Mouse (Mus musculus) liver, postnatal 0 days (tissue): ENCODE measurements at regions not wholly inside any gene's neighbourhood (a gene's known extent, or its start where the extent isn't known, plus 50 kb on each side); places are given as distances from the start of the nearest gene placed in this dataset.

ENCODE experiments used
- ATAC-seq: fragments of 200-750 bp; cut with Nextera tagmentation; 2 replicates; pipeline ENCODE4 v1.8.0; 2017; ENCODE audit warnings: mild to moderate bottlenecking, moderate library complexity
- DNase-seq: peaks from one replicate; pipeline ENCODE4 v3.0.0-alpha.2; 2016
- H3K27ac ChIP-seq: fragments of 300-500 bp; sonication (generic); 2 replicates; pipeline ENCODE4 v1.5.1; 2014; ENCODE audit warnings: antibody characterized with exemption, moderate library complexity, mild to moderate bottlenecking, low read depth
- H3K27me3 ChIP-seq: fragments of 300-500 bp; sonication (generic); 2 replicates; pipeline ENCODE4 v1.6.1; 2014; ENCODE audit warnings: low read length, control low read depth, mixed read lengths; ENCODE audit not compliant: insufficient read depth
- H3K36me3 ChIP-seq: fragments of 300-500 bp; sonication (generic); replicated peaks from 2 replicates; pipeline ENCODE4 v1.6.1; 2014; ENCODE audit warnings: mild to moderate bottlenecking, control low read depth, low read length, moderate library complexity, mixed read lengths; ENCODE audit not compliant: insufficient read depth
- H3K4me1 ChIP-seq: fragments of 300-500 bp; sonication (generic); 2 replicates; pipeline ENCODE4 v1.6.1; 2014; ENCODE audit warnings: antibody characterized with exemption, mild to moderate bottlenecking, control low read depth; ENCODE audit not compliant: insufficient read depth
- H3K4me2 ChIP-seq: fragments of 300-500 bp; sonication (generic); 2 replicates; pipeline ENCODE4 v1.6.1; 2014; ENCODE audit warnings: low read depth, mild to moderate bottlenecking, low read length, moderate library complexity, mixed read lengths
- H3K4me3 ChIP-seq: fragments of 300-500 bp; sonication (generic); 2 replicates; pipeline ENCODE4 v1.5.1; 2014; ENCODE audit warnings: low read depth, low read length
- H3K9ac ChIP-seq: fragments of 300-500 bp; sonication (generic); replicated peaks from 2 replicates; pipeline ENCODE4 v1.6.1; 2014; ENCODE audit warnings: mild to moderate bottlenecking, moderate library complexity
- H3K9me3 ChIP-seq: fragments of 300-500 bp; sonication (generic); 2 replicates; pipeline ENCODE4 v1.6.1; 2016; ENCODE audit warnings: mild to moderate bottlenecking, control low read depth, low read length, mixed read lengths
- CTCF ChIP-seq: sonication (generic); IDR thresholded peaks from 2 replicates; pipeline ENCODE4 v1.5.1; 2016; ENCODE audit warnings: antibody characterized with exemption, low read depth
- EP300 ChIP-seq: IDR thresholded peaks from 2 replicates; pipeline ENCODE4 v1.6.1; 2016; ENCODE audit warnings: antibody characterized with exemption, low read depth, mild to moderate bottlenecking
- WGBS: fragments of 180-500 bp; shearing (Covaris S2); extraction: QIAGEN DNeasy Blood & Tissue Kit; methylation state at CpG from one replicate; pipeline ENCODE4 v1.1.7; 2014; ENCODE audit not compliant: insufficient replicate concordance; 5-methylcytosine and 5-hydroxymethylcytosine counted together

- 79% methylated on average over 8 of the region's 8 CpGs for WGBS
- Histone ChIP-seq H3K4me1 (no peaks in the 10 kb centered on the region), H3K36me3 (no peaks in the 10 kb centered on the region), H3K9ac (no peak overlapping the region), H3K4me3 (no peak overlapping the region), H3K4me2 (no peak overlapping the region), H3K27me3 (no peaks in the 10 kb centered on the region), H3K27ac (no peak overlapping the region), H3K9me3 (no peaks in the 10 kb centered on the region)
- DNase-seq (no peak), ATAC-seq (no peak)
- TF ChIP-seq CTCF (no peak), EP300 (no peak)
Measured at GRCm38 (mm10) chr6:135578728-135579127, 216.4 kb downstream of the Emp1 start.

GRCm38 (mm10) chr6:135582567-135582966, 220.2 kb downstream of the Emp1 start:
- DNase-seq: no peak

GRCm38 (mm10) chr6:135584782-135585181, 222.4 kb downstream of the Emp1 start:
- no peak for TF ChIP-seq CTCF
- TF ChIP-seq EP300: no peak
- 84% methylated on average over 2 of the region's 2 CpGs for WGBS
- no peaks in the 10 kb centered on the region for H3K36me3 ChIP-seq
- H3K4me1 ChIP-seq: no peaks in the 10 kb centered on the region
- H3K4me3 ChIP-seq: no peak overlapping the region
- H3K9me3 ChIP-seq: no peaks in the 10 kb centered on the region
- no peak overlapping the region for H3K9ac ChIP-seq
- no peak overlapping the region for H3K4me2 ChIP-seq
- no peaks in the 10 kb centered on the region for H3K27me3 ChIP-seq
- ATAC-seq (no peak), DNase-seq (no peak)
- H3K27ac ChIP-seq: no peak overlapping the region

More at GRCm38 (mm10) chr6:135582567-135582966, 220.2 kb downstream of the Emp1 start:
- Histone ChIP-seq H3K36me3 (no peaks in the 10 kb centered on the region), H3K9me3 (no peaks in the 10 kb centered on the region), H3K27ac (no peak overlapping the region), H3K4me2 (no peak overlapping the region), H3K4me1 (no peaks in the 10 kb centered on the region), H3K9ac (no peak overlapping the region), H3K4me3 (no peak overlapping the region), H3K27me3 (no peaks in the 10 kb centered on the region)
- no peak for TF ChIP-seq EP300
- WGBS: 52% methylated on average over 2 of the region's 2 CpGs
- no peak for ATAC-seq

GRCm38 (mm10) chr6:135590084-135590483, 227.7 kb downstream of the Emp1 start:
- no peak overlapping the region for H3K27ac ChIP-seq
- no peaks in the 10 kb centered on the region for H3K9me3 ChIP-seq
- H3K9ac ChIP-seq: no peak overlapping the region
- DNase-seq: no peak
- no peak for TF ChIP-seq EP300
- no peak for ATAC-seq
- H3K4me2 ChIP-seq: no peak overlapping the region
- H3K4me1 ChIP-seq: peaks cover 4% of the 10 kb centered on the region; the same call in 1 of the 2 replicates
- no peaks in the 10 kb centered on the region for H3K36me3 ChIP-seq
- H3K4me3 ChIP-seq: no peak overlapping the region
- no peaks in the 10 kb centered on the region for H3K27me3 ChIP-seq

- no peak overlapping the region for H3K4me2 ChIP-seq
- ATAC-seq: no peak
Measured at GRCm38 (mm10) chr6:135591085-135591484, 228.7 kb downstream of the Emp1 start.

GRCm38 (mm10) chr6:135596358-135596757, 234.0 kb downstream of the Emp1 start:
- H3K4me3 ChIP-seq: no peak overlapping the region
- H3K27me3 ChIP-seq: no peaks in the 10 kb centered on the region
- H3K9ac ChIP-seq: no peak overlapping the region
- 59% methylated on average over 4 of the region's 4 CpGs for WGBS
- H3K36me3 ChIP-seq: no peaks in the 10 kb centered on the region
- H3K9me3 ChIP-seq: no peaks in the 10 kb centered on the region
- no peak overlapping the region for H3K27ac ChIP-seq
- H3K4me2 ChIP-seq: no peak overlapping the region
- TF ChIP-seq CTCF (no peak), EP300 (no peak)
- DNase-seq: no peak
- H3K4me1 ChIP-seq: peaks cover 4% of the 10 kb centered on the region; the same call in 1 of the 2 replicates
- ATAC-seq: no peak

More at GRCm38 (mm10) chr6:135591085-135591484, 228.7 kb downstream of the Emp1 start:
- H3K4me1 ChIP-seq: peaks cover 4% of the 10 kb centered on the region; the same call in 1 of the 2 replicates
- no peaks in the 10 kb centered on the region for H3K27me3 ChIP-seq
- WGBS: 73% methylated on average over 9 of the region's 9 CpGs
- H3K27ac ChIP-seq: no peak overlapping the region
- no peak overlapping the region for H3K9ac ChIP-seq
- H3K36me3 ChIP-seq: no peaks in the 10 kb centered on the region
- H3K4me3 ChIP-seq: no peak overlapping the region
- H3K9me3 ChIP-seq: no peaks in the 10 kb centered on the region
- TF ChIP-seq EP300: no peak
- TF ChIP-seq CTCF: no peak
- DNase-seq: no peak

- H3K27ac ChIP-seq: no peak overlapping the region
- DNase-seq (no peak), ATAC-seq (no peak)
- no peaks in the 10 kb centered on the region for H3K36me3 ChIP-seq
- no peak overlapping the region for H3K4me3 ChIP-seq
- no peaks in the 10 kb centered on the region for H3K27me3 ChIP-seq
- H3K4me2 ChIP-seq: no peak overlapping the region
- no peak overlapping the region for H3K9ac ChIP-seq
- H3K4me1 ChIP-seq: no peaks in the 10 kb centered on the region
- H3K9me3 ChIP-seq: no peaks in the 10 kb centered on the region
- no peak for TF ChIP-seq CTCF
- WGBS: 58% methylated on average over 3 of the region's 3 CpGs
Measured at GRCm38 (mm10) chr6:135610504-135611096, 248.3 kb downstream of the Emp1 start.
